Mouse (Mus musculus): ENCODE measurements at regions not wholly inside any gene's neighbourhood (a gene's known extent, or its start where the extent isn't known, plus 50 kb on each side); places are given as distances from the start of the nearest gene placed in this dataset.

DNA sequence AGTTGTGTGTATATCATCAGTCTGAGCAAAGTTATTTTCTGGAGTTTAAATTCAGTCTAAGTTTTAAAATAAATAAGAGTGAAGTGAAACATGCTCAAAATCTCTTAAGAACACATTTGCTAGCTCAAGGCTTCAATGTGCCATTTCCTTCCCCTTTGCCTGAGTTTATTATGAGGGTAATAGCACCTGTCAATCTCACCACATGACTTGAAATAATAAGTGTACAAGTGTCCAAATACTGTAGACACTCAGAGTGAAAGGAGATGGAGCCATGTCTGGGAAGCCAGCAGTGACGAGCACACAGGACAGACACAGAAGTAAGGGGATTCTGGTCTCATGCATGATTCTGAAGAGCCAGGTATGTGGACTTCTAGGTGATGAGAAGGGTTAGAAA is 72.2 kb upstream of the Oprm1 start:
- no peak overlapping the region for H3K9ac ChIP-seq (ENCODE audit: control insufficient read depth, low read depth, low read length, poor library complexity, severe bottlenecking)
- no peak for DNase-seq (ENCODE audit: low read depth, low spot score)
- H3K36me3 ChIP-seq (ENCODE audit: control insufficient read depth in 1 of 2, insufficient read depth in 2 of 2, low read length in 2 of 2): no peaks in the 10 kb centered on the region
- no peaks in the 10 kb centered on the region for H3K4me1 ChIP-seq (ENCODE audit: control insufficient read depth in 1 of 2, insufficient read depth in 2 of 2, low read length in 2 of 2)
- H3K79me2 ChIP-seq (ENCODE audit: control insufficient read depth, insufficient read depth, low read length, poor library complexity): no peaks in the 10 kb centered on the region
- H3K4me3 ChIP-seq (ENCODE audit: control insufficient read depth in 1 of 2, insufficient read depth in 1 of 2, low read depth in 2 of 2, low read length in 2 of 2): no peak overlapping the region
- H3K27me3 ChIP-seq (ENCODE audit: control insufficient read depth in 1 of 2, insufficient read depth in 2 of 2, low read length in 2 of 2): no peaks in the 10 kb centered on the region
- H3K27ac ChIP-seq (ENCODE audit: control insufficient read depth, low read depth, low read length): no peak overlapping the region
- no peak for TF ChIP-seq SIN3A (IDR thresholded peaks at IDR 0.05; ENCODE audit: low read length)
- H3K9me3 ChIP-seq (replicated peaks; ENCODE audit: insufficient read depth, low read length): no peaks in the 10 kb centered on the region

Data from MEL (cell line).